Mouse (Mus musculus): ENCODE results near the gene Adamtsl4. TPM values are rescaled to one million over a fixed set of nuclear protein-coding genes. Genes with fewer than 3 reads are reported as not detected.

Adamtsl4 gene
- polyA plus RNA-seq, 1 experiment from 2014 or later: 0.64 TPM

DNA sequence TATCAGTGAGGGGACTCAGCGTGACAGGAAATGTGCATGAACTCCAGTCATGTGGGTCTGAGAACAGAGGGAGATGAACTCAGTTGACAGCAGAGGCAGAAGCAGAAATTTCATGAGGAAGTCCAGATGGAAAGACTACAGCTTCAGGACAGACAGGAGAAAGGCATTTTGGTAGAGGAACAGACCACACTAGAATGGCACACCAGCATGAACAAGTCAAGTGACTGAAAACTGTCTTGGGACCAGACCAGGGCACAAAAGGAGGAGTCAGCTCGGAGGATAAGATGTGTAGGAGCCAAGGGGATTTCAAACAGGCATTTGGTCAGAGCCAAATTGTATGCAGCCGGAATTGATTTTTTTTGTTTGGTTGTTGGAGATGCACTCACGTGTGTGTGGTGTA lies 52.1 kb downstream of the Adamtsl4 start:
- Histone ChIP-seq H3K27me3 (ENCODE audit: control insufficient read depth, insufficient read depth, low read length) (no peaks in the 10 kb centered on the region), H3K4me2 (ENCODE audit: low read depth, low read length, severe bottlenecking) (no peak overlapping the region), H3K27ac (ENCODE audit: low read depth, low read length) (no peak overlapping the region), H3K4me1 (replicated peaks; ENCODE audit: control insufficient read depth, insufficient read depth, low read length) (no peaks in the 10 kb centered on the region), H3K4me3 (ENCODE audit: low read depth, low read length) (no peak overlapping the region), H3K9me3 (ENCODE audit: control insufficient read depth, low read length) (no peaks in the 10 kb centered on the region), H3K9ac (ENCODE audit: low read length) (no peak overlapping the region), H3K36me3 (ENCODE audit: control insufficient read depth, insufficient read depth, low read length) (peaks cover 7% of the 10 kb centered on the region; the same call in 1 of the 2 replicates)
- DNase-seq (ENCODE audit: low spot score): no peak
- 87% methylated on average over 4 of the region's 4 CpGs for WGBS
- no peak for ATAC-seq (replicated peaks; ENCODE audit: low FRiP score)

DNA sequence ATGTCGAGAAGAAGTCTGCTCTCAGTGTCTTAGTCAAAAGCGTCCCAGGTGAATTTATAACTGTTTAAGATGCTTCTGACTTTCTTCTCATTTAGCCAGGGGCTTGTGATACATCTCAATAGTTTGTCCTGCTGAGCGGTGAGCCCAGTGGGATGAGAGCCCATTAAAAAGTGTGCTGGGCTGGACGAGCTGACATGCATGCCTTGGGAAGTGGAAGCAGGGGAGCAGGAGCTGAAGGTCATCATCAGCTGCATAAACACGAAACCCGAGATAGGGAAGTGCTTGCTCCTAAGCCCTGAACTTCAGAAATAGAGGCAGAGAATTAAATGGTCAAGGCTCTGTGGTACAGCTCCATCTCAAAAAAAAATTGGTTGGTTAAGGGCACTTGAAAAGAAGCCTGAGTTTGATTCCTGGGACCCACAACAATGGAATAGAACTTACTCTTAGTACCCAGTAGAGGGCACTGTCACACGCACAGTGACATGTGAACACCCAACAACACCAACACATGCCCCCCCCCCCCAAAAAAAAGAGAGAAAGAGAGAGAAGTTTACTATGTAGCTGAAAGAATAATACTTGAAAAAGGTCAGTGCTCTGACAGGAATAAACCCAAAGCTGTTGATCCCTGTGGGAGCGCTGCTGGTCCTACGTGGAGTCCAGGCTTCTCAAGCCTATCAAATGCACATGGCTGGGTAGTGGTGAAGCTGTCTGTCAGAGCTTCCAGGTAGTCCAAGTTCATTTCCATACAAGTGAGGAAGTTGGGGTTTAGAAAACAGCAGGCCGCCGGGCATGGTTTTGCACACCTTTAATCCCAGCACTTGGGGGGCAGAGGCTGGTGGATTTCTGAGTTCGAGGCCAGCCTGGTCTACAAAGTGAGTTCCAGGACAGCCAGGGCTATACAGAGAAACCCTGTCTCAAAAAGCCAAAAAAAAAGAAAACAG lies 54.8 kb downstream of the Adamtsl4 start:
- Histone ChIP-seq H3K9ac (ENCODE audit: low read length) (no peak overlapping the region), H3K4me1 (replicated peaks; ENCODE audit: control insufficient read depth, insufficient read depth, low read length) (no peaks in the 10 kb centered on the region), H3K27ac (ENCODE audit: low read depth, low read length) (no peak overlapping the region), H3K27me3 (ENCODE audit: control insufficient read depth, insufficient read depth, low read length) (no peaks in the 10 kb centered on the region), H3K4me2 (ENCODE audit: low read depth, low read length, severe bottlenecking) (no peak overlapping the region), H3K36me3 (ENCODE audit: control insufficient read depth, insufficient read depth, low read length) (peaks cover 15% of the 10 kb centered on the region), H3K9me3 (ENCODE audit: control insufficient read depth, low read length) (no peaks in the 10 kb centered on the region), H3K4me3 (ENCODE audit: low read depth, low read length) (no peak overlapping the region)
- ATAC-seq (replicated peaks; ENCODE audit: low FRiP score) (no peak), DNase-seq (ENCODE audit: low spot score) (no peak)
- WGBS: 83% methylated on average over 12 of the region's 12 CpGs

GRCm38 (mm10) chr3:95631304-95631703 lies 56.4 kb downstream of the Adamtsl4 start:
- Histone ChIP-seq H3K27ac (ENCODE audit: low read depth, low read length) (no peak overlapping the region), H3K27me3 (ENCODE audit: control insufficient read depth, insufficient read depth, low read length) (no peaks in the 10 kb centered on the region), H3K9me3 (ENCODE audit: control insufficient read depth, low read length) (no peaks in the 10 kb centered on the region), H3K9ac (ENCODE audit: low read length) (no peak overlapping the region), H3K4me3 (ENCODE audit: low read depth, low read length) (no peak overlapping the region), H3K4me2 (ENCODE audit: low read depth, low read length, severe bottlenecking) (no peak overlapping the region), H3K4me1 (replicated peaks; ENCODE audit: control insufficient read depth, insufficient read depth, low read length) (no peaks in the 10 kb centered on the region), H3K36me3 (ENCODE audit: control insufficient read depth, insufficient read depth, low read length) (peaks cover 20% of the 10 kb centered on the region)
- 81% methylated on average over 6 of the region's 6 CpGs for WGBS
- ATAC-seq (replicated peaks; ENCODE audit: low FRiP score) (no peak), DNase-seq (ENCODE audit: low spot score) (no peak)

DNA sequence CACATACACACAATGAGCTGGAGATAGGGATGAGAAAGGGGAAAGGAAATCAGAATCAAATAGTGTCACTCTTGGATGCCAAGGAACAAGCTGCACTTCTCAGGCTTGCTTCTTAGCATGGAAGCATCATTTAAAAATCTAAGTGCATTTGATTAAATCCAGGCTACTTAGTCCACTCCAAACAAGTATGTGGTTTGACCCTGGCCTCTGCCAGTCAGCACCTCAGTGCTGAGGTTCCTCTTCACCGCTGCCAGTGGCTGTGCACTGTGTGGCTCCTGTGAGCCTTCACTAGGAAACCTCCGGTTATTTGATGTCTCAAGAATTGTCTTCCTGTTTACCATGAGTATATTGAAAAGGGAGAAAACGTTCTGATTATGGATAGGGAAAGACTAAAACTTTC lies 56.9 kb downstream of the Adamtsl4 start:
- Histone ChIP-seq H3K27ac (ENCODE audit: low read depth, low read length) (no peak overlapping the region), H3K27me3 (ENCODE audit: control insufficient read depth, insufficient read depth, low read length) (no peaks in the 10 kb centered on the region), H3K9ac (ENCODE audit: low read length) (no peak overlapping the region), H3K36me3 (ENCODE audit: control insufficient read depth, insufficient read depth, low read length) (peaks cover 20% of the 10 kb centered on the region), H3K4me1 (replicated peaks; ENCODE audit: control insufficient read depth, insufficient read depth, low read length) (peaks cover 3% of the 10 kb centered on the region; the same call in 1 of the 2 replicates), H3K4me3 (ENCODE audit: low read depth, low read length) (no peak overlapping the region), H3K9me3 (ENCODE audit: control insufficient read depth, low read length) (no peaks in the 10 kb centered on the region), H3K4me2 (ENCODE audit: low read depth, low read length, severe bottlenecking) (no peak overlapping the region)
- no peak for DNase-seq (ENCODE audit: low spot score)
- 85% methylated on average over 3 of the region's 3 CpGs for WGBS
- ATAC-seq (replicated peaks; ENCODE audit: low FRiP score): no peak

GRCm38 (mm10) chr3:95629755-95630154 lies 58.0 kb downstream of the Adamtsl4 start:
- Histone ChIP-seq H3K36me3 (ENCODE audit: control insufficient read depth, insufficient read depth, low read length) (peaks cover 17% of the 10 kb centered on the region), H3K27ac (ENCODE audit: low read depth, low read length) (no peak overlapping the region), H3K4me1 (replicated peaks; ENCODE audit: control insufficient read depth, insufficient read depth, low read length) (peaks cover 3% of the 10 kb centered on the region; the same call in 1 of the 2 replicates), H3K27me3 (ENCODE audit: control insufficient read depth, insufficient read depth, low read length) (no peaks in the 10 kb centered on the region), H3K9ac (ENCODE audit: low read length) (no peak overlapping the region), H3K9me3 (ENCODE audit: control insufficient read depth, low read length) (no peaks in the 10 kb centered on the region), H3K4me2 (ENCODE audit: low read depth, low read length, severe bottlenecking) (no peak overlapping the region), H3K4me3 (ENCODE audit: low read depth, low read length) (no peak overlapping the region)
- ATAC-seq (replicated peaks; ENCODE audit: low FRiP score) (no peak), DNase-seq (ENCODE audit: low spot score) (no peak)
- WGBS: 82% methylated on average over 4 of the region's 4 CpGs

DNA sequence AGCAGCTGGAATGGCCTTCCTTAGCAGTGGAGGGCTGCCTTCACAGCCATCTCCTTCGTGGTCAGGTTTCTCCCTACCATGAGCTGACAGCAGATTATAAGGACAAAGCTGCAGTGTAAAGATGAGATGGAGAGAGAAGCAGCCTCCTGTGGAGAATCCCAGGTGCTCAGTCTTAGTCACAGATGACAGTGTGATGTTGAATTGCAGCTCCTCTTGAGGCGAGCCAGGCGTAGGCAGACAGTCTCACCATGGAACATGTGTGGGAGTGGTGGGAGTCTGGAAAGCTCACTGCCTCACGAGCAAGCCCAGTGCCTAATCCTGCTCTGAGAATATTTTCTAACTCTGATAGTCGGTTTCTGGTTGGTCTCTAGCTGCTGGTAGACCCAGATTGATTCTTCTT lies 60.0 kb downstream of the Adamtsl4 start:
- Histone ChIP-seq H3K27ac (ENCODE audit: low read depth, low read length) (no peak overlapping the region), H3K9ac (ENCODE audit: low read length) (no peak overlapping the region), H3K27me3 (ENCODE audit: control insufficient read depth, insufficient read depth, low read length) (no peaks in the 10 kb centered on the region), H3K4me1 (replicated peaks; ENCODE audit: control insufficient read depth, insufficient read depth, low read length) (peaks cover 5% of the 10 kb centered on the region; the same call in 1 of the 2 replicates), H3K4me2 (ENCODE audit: low read depth, low read length, severe bottlenecking) (no peak overlapping the region), H3K9me3 (ENCODE audit: control insufficient read depth, low read length) (no peaks in the 10 kb centered on the region), H3K36me3 (ENCODE audit: control insufficient read depth, insufficient read depth, low read length) (peaks cover 13% of the 10 kb centered on the region), H3K4me3 (ENCODE audit: low read depth, low read length) (no peak overlapping the region)
- WGBS: 87% methylated on average over 5 of the region's 5 CpGs
- no peak for ATAC-seq (replicated peaks; ENCODE audit: low FRiP score)
- DNase-seq (ENCODE audit: low spot score): no peak

Small RNA genes within 50 kb of the gene (microRNA-seq; reads per million reads assigned to microRNA genes)
- not detected for gene Mir7014 (ENCODE audit: insufficient number of aligned reads)

Other genes with a start within 250 kb of the Adamtsl4 start
- gene Ctsk, start 188.7 kb downstream of the Adamtsl4 start, polyA plus RNA-seq (2014; fragmentation: Nextera tagmentation; extraction: Ambion mirVana): 5.0 and 5.6 TPM in 2 replicates
- gene Ctss, start 161.1 kb downstream of the Adamtsl4 start, polyA plus RNA-seq (2014; fragmentation: Nextera tagmentation; extraction: Ambion mirVana): 4.9 and 6.9 TPM in 2 replicates
- not detected in 2 replicates for gene Hormad1, start 128.2 kb downstream of the Adamtsl4 start, polyA plus RNA-seq (2014; fragmentation: Nextera tagmentation; extraction: Ambion mirVana)
- gene Golph3l, start 99.0 kb downstream of the Adamtsl4 start, polyA plus RNA-seq (2014; fragmentation: Nextera tagmentation; extraction: Ambion mirVana): 35.1 and 36.1 TPM in 2 replicates
- gene Ensa, start 62.9 kb downstream of the Adamtsl4 start, polyA plus RNA-seq (2014; fragmentation: Nextera tagmentation; extraction: Ambion mirVana): 85.1 and 94.3 TPM in 2 replicates
- gene Mcl1, start 29.1 kb downstream of the Adamtsl4 start, polyA plus RNA-seq (2014; fragmentation: Nextera tagmentation; extraction: Ambion mirVana): 66.8 and 69.9 TPM in 2 replicates
- 17.2 and 19.4 TPM in 2 replicates for gene Ecm1, start 51.7 kb upstream of the Adamtsl4 start, polyA plus RNA-seq (2014; fragmentation: Nextera tagmentation; extraction: Ambion mirVana)
- 54.9 and 61.6 TPM in 2 replicates for gene Tars2, start 72.3 kb upstream of the Adamtsl4 start, polyA plus RNA-seq (2014; fragmentation: Nextera tagmentation; extraction: Ambion mirVana)
- 23.8 and 24.6 TPM in 2 replicates for gene Rprd2, start 130.9 kb upstream of the Adamtsl4 start, polyA plus RNA-seq (2014; fragmentation: Nextera tagmentation; extraction: Ambion mirVana)
- gene Prpf3, start 168.0 kb upstream of the Adamtsl4 start, polyA plus RNA-seq (2014; fragmentation: Nextera tagmentation; extraction: Ambion mirVana): 69.7 and 75.5 TPM in 2 replicates
- gene Mrps21, start 183.6 kb upstream of the Adamtsl4 start, polyA plus RNA-seq (2014; fragmentation: Nextera tagmentation; extraction: Ambion mirVana): 317 and 322 TPM in 2 replicates
- gene Ciart, start 194.3 kb upstream of the Adamtsl4 start, polyA plus RNA-seq (2014; fragmentation: Nextera tagmentation; extraction: Ambion mirVana): 5.8 and 7.7 TPM in 2 replicates
- gene BC028528, start 204.1 kb upstream of the Adamtsl4 start, polyA plus RNA-seq (2014; fragmentation: Nextera tagmentation; extraction: Ambion mirVana): 7.5 and 10.3 TPM in 2 replicates
- 29.7 and 33.3 TPM in 2 replicates for gene Aph1a, start 206.1 kb upstream of the Adamtsl4 start, polyA plus RNA-seq (2014; fragmentation: Nextera tagmentation; extraction: Ambion mirVana)
- 49.4 and 53.6 TPM in 2 replicates for gene Car14, start 216.8 kb upstream of the Adamtsl4 start, polyA plus RNA-seq (2014; fragmentation: Nextera tagmentation; extraction: Ambion mirVana)
- gene Anp32e, start 241.3 kb upstream of the Adamtsl4 start, polyA plus RNA-seq (2014; fragmentation: Nextera tagmentation; extraction: Ambion mirVana): 157 and 167 TPM in 2 replicates